Mouse (Mus musculus) cerebellum, adult 2 months (tissue): ENCODE measurements around the gene Gm10190.

Experiments
- CTCF ChIP-seq: fragments of 200-500 bp; IDR thresholded peaks from 2 replicates; pipeline ENCODE4 v1.5.1; 2011; ENCODE audit warnings: low read depth, mild to moderate bottlenecking, control low read depth, low read length, moderate library complexity, borderline replicate concordance; ENCODE audit not compliant: insufficient read depth
- POLR2A ChIP-seq: fragments of 200-500 bp; IDR thresholded peaks from 2 replicates; pipeline ENCODE4 v1.6.1; 2011; ENCODE audit warnings: low read length, control low read depth, borderline replicate concordance; ENCODE audit not compliant: insufficient read depth

DNA sequence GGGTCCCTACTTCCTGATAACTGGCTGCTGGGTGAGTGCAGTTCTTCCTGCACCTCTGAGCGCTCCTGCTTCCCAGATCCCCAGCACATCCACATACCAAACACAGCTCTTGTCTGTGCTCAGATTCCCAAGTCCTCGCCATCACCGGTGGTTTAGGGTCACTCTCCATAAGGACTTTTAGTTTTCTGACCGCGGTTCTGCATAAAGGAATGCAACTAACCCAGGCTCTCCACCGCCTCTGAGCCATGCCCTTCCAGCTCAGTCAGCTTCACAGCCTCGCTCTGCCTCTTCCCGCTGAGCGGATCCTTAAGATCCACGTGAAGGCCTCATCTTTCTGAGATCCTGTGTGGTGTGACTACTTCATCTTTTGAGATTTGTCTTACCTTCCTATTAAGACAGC is 16.7 kb upstream of the Gm10190 start:
- no peak for TF ChIP-seq CTCF
- TF ChIP-seq POLR2A: no peak
